Mouse (Mus musculus): ENCODE results near the gene Aph1a. TPM values are rescaled to one million over a fixed set of nuclear protein-coding genes. Genes with fewer than 3 reads are reported as not detected.
A peak's percentile ranks its signal among the peaks of the same experiment; 100 is the strongest.
"Not testable (repeated sequence)": the region's sequence is repeated elsewhere in the genome, so short reads cannot be mapped to it uniquely, and the experiment has no call there.

The Aph1a gene
- total RNA-seq, 2 experiments from 2014 or later: 91.3 to 95.8 TPM

GRCm38 (mm10) chr3:95906860-95907259 is 13.1 kb downstream of the Aph1a start:
- DNase-seq (ENCODE audit: low spot score in 2 of 2): peak in 1 of 2 experiments; percentile 41

GRCm38 (mm10) chr3:95907613-95908012 is 13.8 kb downstream of the Aph1a start:
- DNase-seq (ENCODE audit: low spot score in 2 of 2): no peak

- no peak for DNase-seq (ENCODE audit: low spot score in 2 of 2)
Measured at GRCm38 (mm10) chr3:95914706-95915105, 20.9 kb downstream of the Aph1a start.

GRCm38 (mm10) chr3:95916760-95917159 is 23.0 kb downstream of the Aph1a start:
- no peak for DNase-seq (ENCODE audit: low spot score in 2 of 2)

GRCm38 (mm10) chr3:95920532-95920931 is 26.8 kb downstream of the Aph1a start:
- DNase-seq (ENCODE audit: low spot score in 2 of 2): not testable (repeated sequence)

GRCm38 (mm10) chr3:95923429-95923828 is 29.7 kb downstream of the Aph1a start:
- not testable (repeated sequence) for DNase-seq (ENCODE audit: low spot score in 2 of 2)

GRCm38 (mm10) chr3:95924185-95924584 is 30.4 kb downstream of the Aph1a start:
- DNase-seq (ENCODE audit: low spot score in 2 of 2): no peak

GRCm38 (mm10) chr3:95925087-95925486 is 31.3 kb downstream of the Aph1a start:
- DNase-seq (ENCODE audit: low spot score in 2 of 2): no peak

GRCm38 (mm10) chr3:95928261-95928657 is 34.5 kb downstream of the Aph1a start:
- no peak for DNase-seq (ENCODE audit: low spot score in 2 of 2)

GRCm38 (mm10) chr3:95928658-95929503 is 35.1 kb downstream of the Aph1a start, which contains the start of gene Anp32e:
Gene Anp32e (plus strand): TSS chr3:95929246.
- DNase-seq (ENCODE audit: low spot score in 2 of 2): peak; percentile 93 to 94

GRCm38 (mm10) chr3:95929581-95930470 is 36.1 kb downstream of the Aph1a start:
- DNase-seq (ENCODE audit: low spot score in 2 of 2): peak; percentile 38 to 64

- DNase-seq (ENCODE audit: low spot score in 2 of 2): no peak
Measured at GRCm38 (mm10) chr3:95930471-95930789, 36.7 kb downstream of the Aph1a start.

- DNase-seq (ENCODE audit: low spot score in 2 of 2): no peak
Measured at GRCm38 (mm10) chr3:95931471-95931870, 37.7 kb downstream of the Aph1a start.

GRCm38 (mm10) chr3:95932157-95932556 is 38.4 kb downstream of the Aph1a start:
- no peak for DNase-seq (ENCODE audit: low spot score in 2 of 2)

- DNase-seq (ENCODE audit: low spot score in 2 of 2): no peak
Measured at GRCm38 (mm10) chr3:95932566-95932965, 38.8 kb downstream of the Aph1a start.

- no peak for DNase-seq (ENCODE audit: low spot score in 2 of 2)
Measured at GRCm38 (mm10) chr3:95933111-95933750, 39.5 kb downstream of the Aph1a start.

GRCm38 (mm10) chr3:95934448-95934847 is 40.7 kb downstream of the Aph1a start:
- no peak for DNase-seq (ENCODE audit: low spot score in 2 of 2)

- DNase-seq (ENCODE audit: low spot score in 2 of 2): no peak
Measured at GRCm38 (mm10) chr3:95938217-95938616, 44.4 kb downstream of the Aph1a start.

- no peak for DNase-seq (ENCODE audit: low spot score in 2 of 2)
Measured at GRCm38 (mm10) chr3:95938835-95939234, 45.1 kb downstream of the Aph1a start.

- DNase-seq (ENCODE audit: low spot score in 2 of 2): no peak
Measured at GRCm38 (mm10) chr3:95942749-95943148, 49.0 kb downstream of the Aph1a start.

GRCm38 (mm10) chr3:95943226-95943625 is 49.5 kb downstream of the Aph1a start:
- no peak for DNase-seq (ENCODE audit: low spot score in 2 of 2)

Data from gastrocnemius, postnatal 4 days (tissue).